Mouse (Mus musculus): Measurements from ENCODE around the gene Unc45a.

The Unc45a gene

GRCm38 (mm10) chr7:80276374-80276773 lies 64.4 kb downstream of the Unc45a start:
- no peak for DNase-seq

Data from thymus, postnatal 14 days (tissue).